Mouse (Mus musculus) retina, postnatal 7 days (tissue): Measurements from ENCODE around the gene Cul9.
"Not testable (repeated sequence)": the region's sequence is repeated elsewhere in the genome, so short reads cannot be mapped to it uniquely, and the experiment has no call there.

Experiments
- DNase-seq: peaks from one replicate; pipeline ENCODE4 v3.0.0-alpha.2; 2012; ENCODE audit warnings: low read depth, low spot score

The Cul9 gene

DNA sequence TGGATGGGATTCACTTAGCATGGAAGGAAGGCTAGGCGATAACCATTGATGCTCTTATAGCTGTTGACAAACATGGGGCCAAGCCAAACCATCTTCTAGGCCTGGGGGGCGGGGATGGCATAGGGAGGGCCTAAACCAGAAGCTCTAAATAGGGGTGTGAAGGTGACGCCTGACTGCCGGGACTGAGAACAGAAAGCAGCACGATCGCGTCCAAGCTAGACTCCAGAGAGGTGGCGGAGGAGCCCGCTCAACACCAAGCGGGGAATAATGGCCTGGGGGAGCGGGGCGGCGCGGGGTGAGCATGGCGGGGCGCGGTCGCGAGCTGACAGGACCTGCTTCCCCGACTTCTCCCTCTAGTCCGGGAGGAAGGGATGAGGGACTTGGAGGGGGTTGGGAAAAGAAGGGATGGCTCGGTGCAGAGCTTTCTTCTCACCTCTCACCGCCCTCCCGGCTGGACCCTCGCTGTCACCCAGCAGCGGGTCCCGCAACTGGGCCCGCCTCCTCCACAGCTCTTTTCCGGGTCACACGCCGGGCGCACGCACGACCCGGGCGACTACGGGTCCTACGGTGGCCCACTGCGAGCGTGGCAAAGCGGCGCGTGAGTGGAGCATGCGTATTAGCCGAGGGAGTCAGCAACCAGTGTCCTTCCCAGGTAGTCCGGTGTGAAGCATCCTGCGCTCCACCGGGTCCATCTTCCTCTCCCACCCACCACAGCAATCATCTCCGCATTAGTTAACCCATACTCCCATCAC is at the start of gene Cul9:
TSS of gene Cul9 (minus strand) at position 576 of the 752 bp plus-strand sequence.
- peak; percentile 74 for DNase-seq

GRCm38 (mm10) chr17:46595336-46595735 is 49.1 kb upstream of the Cul9 start:
- DNase-seq, result no peak

GRCm38 (mm10) chr17:46594606-46595005 is 48.4 kb upstream of the Cul9 start:
- no peak for DNase-seq

GRCm38 (mm10) chr17:46593124-46593523 is 46.9 kb upstream of the Cul9 start:
- no peak for DNase-seq

GRCm38 (mm10) chr17:46591406-46591805 is 45.2 kb upstream of the Cul9 start:
- DNase-seq, result no peak

- no peak for DNase-seq
Observed at GRCm38 (mm10) chr17:46590439-46590838, 44.3 kb upstream of the Cul9 start.

DNA sequence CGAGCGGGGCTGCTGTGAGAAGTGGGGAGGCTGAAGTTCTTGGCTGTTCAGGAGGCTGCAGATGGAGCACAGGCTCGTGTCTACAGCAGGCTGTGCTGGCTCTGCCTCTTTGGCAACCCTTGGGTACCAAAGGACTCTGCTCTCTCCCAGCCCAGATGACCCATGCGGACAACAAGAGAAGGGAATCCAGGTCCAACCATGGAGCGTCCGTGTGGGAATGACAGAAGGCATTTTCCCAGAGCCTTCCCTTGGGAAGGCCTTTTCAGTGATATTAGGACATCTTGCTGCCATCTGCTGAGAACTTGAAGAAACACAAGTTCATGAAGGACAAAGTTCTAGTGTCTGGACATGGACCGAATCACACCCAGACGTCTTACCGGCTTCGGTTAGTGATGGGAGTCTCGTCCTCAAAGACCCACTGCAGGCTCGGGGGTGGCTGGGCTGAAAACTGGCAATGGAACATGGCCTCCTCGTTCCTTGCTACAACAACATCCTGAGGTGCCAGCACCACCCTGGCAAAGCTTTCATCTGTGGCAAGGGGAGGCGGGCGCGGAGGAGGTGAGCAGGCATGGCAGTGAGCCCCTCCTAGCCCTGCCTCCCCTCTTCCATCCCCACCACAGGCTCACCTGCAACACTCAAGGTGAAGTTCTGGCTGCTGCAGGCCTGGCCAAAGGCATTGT is 43.6 kb upstream of the Cul9 start:
- DNase-seq, result no peak

GRCm38 (mm10) chr17:46588913-46589312 is 42.7 kb upstream of the Cul9 start:
- DNase-seq, result no peak

DNA sequence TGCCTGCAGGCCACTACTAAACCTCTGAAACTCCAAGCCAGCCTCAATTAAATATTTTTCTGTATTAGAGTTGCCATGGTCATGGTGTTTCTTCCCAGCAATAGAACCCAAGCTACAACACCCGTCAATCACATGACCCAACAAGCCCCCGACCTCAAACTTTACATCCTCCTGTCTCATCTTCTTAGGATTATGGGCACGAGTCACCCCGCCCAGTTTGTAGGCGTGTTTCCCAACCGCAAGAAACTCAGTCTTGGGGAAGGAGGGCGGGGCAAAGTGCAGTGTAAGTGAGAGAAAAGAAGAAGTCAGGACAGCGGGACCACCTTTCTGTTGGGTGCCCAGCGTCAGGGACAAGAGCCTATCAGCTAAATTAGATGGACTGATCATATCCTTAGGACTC is 42.0 kb upstream of the Cul9 start:
- no peak for DNase-seq

DNA sequence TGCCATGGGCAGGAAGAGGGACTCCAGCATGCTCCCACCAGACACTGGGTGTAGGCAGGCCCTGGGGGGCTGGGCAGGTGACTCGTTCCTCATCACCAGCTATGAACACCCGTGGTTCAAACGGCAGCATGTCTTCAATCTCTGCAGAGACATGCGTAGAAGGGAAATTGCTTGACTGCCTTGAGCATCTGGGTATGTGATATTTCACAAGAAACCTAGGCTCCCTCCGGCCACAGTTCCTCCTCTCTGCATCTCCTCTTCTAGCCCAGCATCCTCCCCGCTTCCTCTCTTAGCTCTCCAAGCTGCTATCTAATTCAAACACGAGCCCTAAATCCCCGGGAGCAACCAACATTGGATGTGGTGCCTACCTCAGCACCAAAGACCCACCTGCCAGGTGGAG is 40.1 kb upstream of the Cul9 start:
- DNase-seq, result no peak

DNA sequence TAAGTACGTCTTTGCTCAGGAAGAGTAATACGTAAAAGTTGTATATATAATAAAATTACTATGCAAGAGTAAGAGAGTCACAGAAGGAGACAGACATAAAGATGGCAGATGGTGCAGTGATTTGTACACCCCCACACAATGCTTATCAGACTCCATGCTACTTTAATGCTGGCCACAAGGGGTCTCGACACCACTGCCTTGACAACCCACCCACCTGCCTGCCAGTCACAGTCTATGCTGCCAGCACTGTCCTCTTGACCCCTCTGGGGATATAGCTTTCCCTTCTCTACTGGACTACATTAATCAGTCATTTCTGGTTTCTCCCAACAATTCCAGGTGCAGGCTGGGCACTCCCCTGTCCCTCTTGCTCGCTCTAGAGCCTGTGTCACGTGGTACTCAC is 32.5 kb upstream of the Cul9 start:
- no peak for DNase-seq

DNA sequence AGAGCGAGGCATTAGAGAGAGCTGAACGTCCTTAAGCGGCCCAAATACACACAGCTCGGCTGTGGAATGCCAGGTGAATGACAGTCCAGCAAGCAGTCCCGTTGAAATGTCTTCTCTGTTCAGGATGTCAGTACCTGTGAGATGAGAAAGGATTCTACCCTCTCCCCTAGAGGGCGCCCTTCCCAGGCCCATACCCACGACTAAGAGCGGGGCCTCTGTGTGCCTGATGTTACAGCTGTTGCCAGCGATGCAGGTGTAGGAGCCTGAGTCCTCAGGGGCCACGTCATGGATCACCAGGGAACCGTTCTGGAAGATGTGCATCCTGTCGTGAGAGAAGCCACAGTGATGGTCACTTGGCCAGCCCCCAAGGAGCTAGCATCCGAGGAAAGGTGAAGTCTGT is 29.9 kb upstream of the Cul9 start:
- DNase-seq, result no peak

DNA sequence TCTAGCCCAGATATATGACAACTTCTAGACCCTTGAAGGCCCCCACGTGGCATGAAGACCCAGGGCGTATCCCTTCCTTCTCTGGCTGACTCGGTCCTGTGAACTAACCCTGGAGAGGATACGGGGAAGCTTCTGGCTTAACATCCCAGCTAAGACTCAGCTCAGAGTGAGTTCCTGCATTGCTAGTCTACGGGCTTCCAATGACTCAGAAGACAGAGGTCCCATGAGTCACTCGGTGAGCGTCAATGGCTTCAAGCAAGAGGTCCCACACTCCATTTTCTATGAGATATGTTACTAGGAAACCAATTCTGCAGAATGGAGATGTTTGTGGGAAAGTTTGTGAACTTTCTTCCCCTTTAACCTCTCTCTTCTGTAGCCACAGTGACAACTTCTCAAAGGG is 28.3 kb upstream of the Cul9 start:
- no peak for DNase-seq

GRCm38 (mm10) chr17:46571005-46571404 is 24.8 kb upstream of the Cul9 start:
- no peak for DNase-seq

DNA sequence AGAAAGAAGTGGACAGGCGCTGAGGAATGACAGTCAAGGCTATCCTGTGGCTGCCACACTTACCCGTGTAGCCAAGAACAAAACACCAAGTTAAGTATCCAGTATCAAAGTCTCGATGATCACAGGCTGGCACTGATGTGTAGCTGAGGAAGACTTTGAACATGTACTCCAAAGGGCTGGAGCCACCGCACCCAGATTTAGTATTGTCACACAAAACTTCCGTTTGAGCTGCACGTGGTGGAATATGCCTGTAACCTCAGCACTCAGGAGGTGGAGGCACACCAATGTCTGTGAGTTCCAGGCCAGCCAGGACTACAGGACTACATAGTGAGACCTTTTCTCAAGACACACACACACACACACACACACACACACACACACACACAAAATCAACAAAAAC is 13.0 kb upstream of the Cul9 start:
- DNase-seq, result no peak

- no peak for DNase-seq
Observed at GRCm38 (mm10) chr17:46558151-46558550, 12.0 kb upstream of the Cul9 start.

GRCm38 (mm10) chr17:46557321-46557720 is 11.1 kb upstream of the Cul9 start:
- not testable (repeated sequence) for DNase-seq

DNA sequence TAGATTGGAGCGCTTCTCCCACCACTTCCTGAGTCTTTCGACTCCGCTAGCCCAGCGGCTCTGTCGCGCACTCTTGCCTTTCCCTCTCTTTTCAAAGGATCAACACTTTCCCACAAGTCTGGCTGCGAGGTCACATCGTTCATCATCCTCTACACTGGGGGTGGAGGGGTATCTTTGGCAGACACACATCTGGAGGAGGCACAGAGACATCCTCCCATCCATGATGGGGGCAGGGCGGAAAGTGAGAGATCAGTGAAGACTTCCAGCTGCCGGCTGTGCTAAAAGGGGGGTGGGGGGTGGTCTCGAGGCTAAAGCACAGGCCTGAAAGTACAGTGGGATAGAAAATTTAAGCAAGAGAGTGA is 10.4 kb upstream of the Cul9 start:
- no peak for DNase-seq

DNA sequence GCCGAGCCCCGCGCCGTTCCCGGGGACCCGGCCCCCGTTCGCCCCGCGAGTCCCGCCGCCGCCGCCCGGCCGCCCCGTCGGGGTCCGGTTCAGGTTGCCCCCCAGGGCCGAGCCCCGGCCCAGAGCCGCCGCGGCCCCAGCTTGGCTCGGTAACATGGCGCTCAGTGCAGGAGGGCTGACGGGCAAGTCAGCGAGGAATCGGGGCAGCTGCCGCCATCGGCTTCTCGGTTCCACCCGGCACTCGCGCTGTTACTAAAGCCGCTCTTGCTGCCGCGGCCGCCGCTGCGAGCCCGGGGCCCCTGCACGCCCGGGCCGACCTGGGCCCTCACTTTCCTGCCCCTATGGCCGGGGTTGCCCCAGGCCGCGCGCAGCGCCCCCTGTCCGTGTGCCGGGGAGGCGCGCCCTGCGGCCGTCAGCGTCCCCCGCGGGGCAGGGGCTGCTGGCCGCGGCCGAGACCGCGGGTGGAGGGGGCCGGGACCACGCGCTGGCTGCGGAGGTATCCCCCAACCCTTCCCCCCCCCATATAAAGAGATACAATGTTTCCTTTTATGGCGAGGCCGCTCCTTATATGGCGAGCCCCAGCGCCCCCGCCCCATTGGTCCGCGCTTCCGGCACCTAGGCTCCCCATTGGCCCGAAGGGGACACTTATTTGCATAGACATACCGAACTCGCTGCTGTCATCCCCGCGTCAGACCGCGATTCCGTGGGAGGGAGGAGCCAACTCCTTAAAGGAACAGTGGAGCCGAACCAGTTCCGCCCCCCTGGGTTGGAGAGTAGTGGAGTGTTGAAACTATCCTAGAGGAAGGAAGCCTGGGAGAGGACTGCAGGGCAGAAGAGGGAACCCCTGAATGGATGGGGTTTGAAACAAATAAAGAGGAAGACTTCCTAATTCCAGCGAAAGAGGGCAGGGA is 9.7 kb upstream of the Cul9 start, which contains the start of gene Srf:
TSS of gene Srf (minus strand) at position 503 of the 911 bp plus-strand sequence.
- peak; percentile 92 for DNase-seq

- no peak for DNase-seq
Observed at GRCm38 (mm10) chr17:46554977-46555672, 8.9 kb upstream of the Cul9 start.

DNA sequence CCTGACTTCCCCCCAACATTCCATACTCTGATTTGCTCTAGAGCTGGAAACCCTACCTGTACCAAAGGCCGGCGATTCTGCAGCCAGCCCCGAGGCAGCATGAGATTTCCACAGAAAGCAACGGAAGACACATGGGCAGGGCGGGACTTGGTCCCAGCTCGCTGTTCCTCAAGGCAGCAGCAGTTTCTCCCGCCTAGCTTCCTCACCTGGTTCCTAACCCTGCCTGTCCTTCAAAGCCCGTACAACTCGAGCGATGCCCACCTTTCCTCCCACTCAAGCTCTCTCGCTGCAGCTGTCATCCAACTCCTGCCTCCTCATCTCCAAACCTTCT is 8.4 kb upstream of the Cul9 start:
- DNase-seq, result no peak

DNA sequence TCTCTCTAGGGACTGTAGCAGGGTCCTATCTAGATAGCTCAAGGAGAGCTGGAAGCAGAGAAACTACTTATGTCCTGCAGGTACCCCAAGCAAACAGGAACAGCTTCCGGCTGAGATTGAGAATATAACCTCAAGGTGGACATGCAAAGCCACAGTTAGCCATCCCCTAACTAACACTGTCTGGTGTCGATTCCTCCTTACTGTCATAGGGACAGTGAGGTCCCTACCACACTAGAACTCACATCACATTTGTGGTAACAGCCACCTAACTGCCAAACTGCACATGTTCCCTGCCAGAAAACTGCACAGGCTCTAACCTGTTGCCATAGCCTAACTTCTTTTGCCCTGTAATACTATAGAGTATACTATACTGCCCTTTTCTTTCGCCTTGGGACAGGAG is 7.7 kb upstream of the Cul9 start:
- no peak for DNase-seq
